Mouse (Mus musculus) hindbrain, postnatal 0 days (tissue): ENCODE data around the gene Hpd. TPM values are rescaled to one million over a fixed set of nuclear protein-coding genes. Genes with fewer than 3 reads are reported as not detected.

Experiments used
- ATAC-seq: fragments of 200-750 bp; cut with Nextera tagmentation; 2 replicates; pipeline ENCODE4 v1.8.0; 2017; ENCODE audit warnings: mild to moderate bottlenecking, moderate TSS enrichment, moderate library complexity
- DNase-seq: peaks from one replicate; pipeline ENCODE4 v3.0.0-alpha.2; 2015; ENCODE audit warnings: low spot score
- H3K27ac ChIP-seq: fragments of 300-500 bp; sonication (generic); 2 replicates; pipeline ENCODE4 v1.5.1; 2014; ENCODE audit warnings: mild to moderate bottlenecking
- H3K27me3 ChIP-seq: fragments of 300-500 bp; sonication (generic); 2 replicates; pipeline ENCODE4 v1.6.1; 2014; ENCODE audit warnings: low read length, mixed read lengths; ENCODE audit not compliant: insufficient read depth
- H3K36me3 ChIP-seq: fragments of 300-500 bp; sonication (generic); 2 replicates; pipeline ENCODE4 v1.6.1; 2014; ENCODE audit warnings: low read length, mixed read lengths; ENCODE audit not compliant: insufficient read depth
- H3K4me1 ChIP-seq: fragments of 300-500 bp; sonication (generic); 2 replicates; pipeline ENCODE4 v1.6.1; 2014; ENCODE audit warnings: antibody characterized with exemption, low read length, mixed read lengths; ENCODE audit not compliant: insufficient read depth
- H3K4me2 ChIP-seq: fragments of 300-500 bp; sonication (generic); 2 replicates; pipeline ENCODE4 v1.6.1; 2014; ENCODE audit warnings: low read depth, mild to moderate bottlenecking, low read length, moderate library complexity, mixed read lengths
- H3K4me3 ChIP-seq: fragments of 300-500 bp; sonication (generic); 2 replicates; pipeline ENCODE4 v1.5.1; 2014; ENCODE audit warnings: low read length
- H3K9ac ChIP-seq: fragments of 300-500 bp; sonication (generic); replicated peaks from 2 replicates; pipeline ENCODE4 v1.6.1; 2014; ENCODE audit warnings: mild to moderate bottlenecking, low read length, moderate library complexity, mixed read lengths
- H3K9me3 ChIP-seq: fragments of 300-500 bp; sonication (generic); 2 replicates; pipeline ENCODE4 v1.6.1; 2016; ENCODE audit warnings: low read length, mixed read lengths
- CTCF ChIP-seq: IDR thresholded peaks from 2 replicates; pipeline ENCODE4 v1.5.1; 2016; ENCODE audit warnings: antibody characterized with exemption, control low read depth, low read depth
- WGBS: fragments of 180-500 bp; shearing (Covaris S2); extraction: QIAGEN DNeasy Blood & Tissue Kit; methylation state at CpG from one replicate; pipeline ENCODE4 v1.1.7; 2014; 5-methylcytosine and 5-hydroxymethylcytosine counted together
- polyA plus RNA-seq: library from polyadenylated mRNA; unstranded; fragments of >200 nt; fragmentation: Nextera tagmentation; extraction: Ambion mirVana; gene quantifications from 2 replicates; pipeline ENCODE4 v1.2.1, GENCODE M21; 2015
- total RNA-seq: library from RNA; depleted of rRNA; stranded (reverse); fragments of >200 nt; gene quantifications from 2 replicates; pipeline ENCODE4 v1.2.3, GENCODE M21; 2014

Hpd gene
- total and polyA plus RNA-seq, 2 experiments from 2014 or later: not detected

DNA sequence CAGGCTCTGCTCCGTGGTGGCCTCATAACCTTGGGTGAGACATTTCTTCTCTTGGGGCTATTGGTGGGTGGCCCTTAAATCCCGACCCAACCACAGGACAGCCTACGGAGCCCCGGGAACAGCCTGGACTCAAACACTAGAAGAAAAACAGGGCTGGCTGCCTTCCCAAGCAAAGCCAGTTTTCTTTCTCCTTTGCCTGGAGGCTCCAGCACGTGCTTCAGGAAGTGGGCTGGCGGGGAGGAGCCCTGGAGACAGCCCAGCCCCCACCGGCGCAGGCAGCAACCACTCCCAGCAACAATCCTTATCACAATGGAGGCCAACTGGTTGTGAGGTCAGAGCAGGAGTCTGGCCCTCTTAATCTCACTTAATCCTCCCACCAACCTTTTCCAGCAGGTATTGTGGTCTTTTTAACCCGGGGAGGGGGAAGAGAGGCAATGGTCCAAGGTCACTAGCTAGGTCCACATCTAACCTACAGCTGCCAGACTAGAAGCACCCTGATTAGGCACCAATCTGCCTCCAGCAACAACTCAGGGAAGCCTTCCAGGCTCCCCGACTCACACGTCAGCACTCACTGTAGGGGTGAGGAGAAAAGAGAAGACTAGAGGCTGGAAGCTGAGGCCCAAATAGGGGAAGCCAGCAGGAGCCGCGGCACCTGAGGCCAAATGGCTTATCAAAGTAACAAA, 46.0 kb downstream of the Hpd start:
- Histone ChIP-seq H3K36me3 (no peaks in the 10 kb centered on the region), H3K27ac (peak overlapping the region; percentile 100), H3K9ac (peak overlapping the region; percentile 96), H3K9me3 (no peaks in the 10 kb centered on the region), H3K4me2 (peak overlapping the region; percentile 99), H3K4me1 (peaks cover 59% of the 10 kb centered on the region), H3K27me3 (no peaks in the 10 kb centered on the region), H3K4me3 (peak overlapping the region; percentile 78)
- no peak for TF ChIP-seq CTCF
- peak; percentile 13 for ATAC-seq
- DNase-seq: peak; percentile 88
- under 1% methylated on average over 13 of the region's 13 CpGs for WGBS

DNA sequence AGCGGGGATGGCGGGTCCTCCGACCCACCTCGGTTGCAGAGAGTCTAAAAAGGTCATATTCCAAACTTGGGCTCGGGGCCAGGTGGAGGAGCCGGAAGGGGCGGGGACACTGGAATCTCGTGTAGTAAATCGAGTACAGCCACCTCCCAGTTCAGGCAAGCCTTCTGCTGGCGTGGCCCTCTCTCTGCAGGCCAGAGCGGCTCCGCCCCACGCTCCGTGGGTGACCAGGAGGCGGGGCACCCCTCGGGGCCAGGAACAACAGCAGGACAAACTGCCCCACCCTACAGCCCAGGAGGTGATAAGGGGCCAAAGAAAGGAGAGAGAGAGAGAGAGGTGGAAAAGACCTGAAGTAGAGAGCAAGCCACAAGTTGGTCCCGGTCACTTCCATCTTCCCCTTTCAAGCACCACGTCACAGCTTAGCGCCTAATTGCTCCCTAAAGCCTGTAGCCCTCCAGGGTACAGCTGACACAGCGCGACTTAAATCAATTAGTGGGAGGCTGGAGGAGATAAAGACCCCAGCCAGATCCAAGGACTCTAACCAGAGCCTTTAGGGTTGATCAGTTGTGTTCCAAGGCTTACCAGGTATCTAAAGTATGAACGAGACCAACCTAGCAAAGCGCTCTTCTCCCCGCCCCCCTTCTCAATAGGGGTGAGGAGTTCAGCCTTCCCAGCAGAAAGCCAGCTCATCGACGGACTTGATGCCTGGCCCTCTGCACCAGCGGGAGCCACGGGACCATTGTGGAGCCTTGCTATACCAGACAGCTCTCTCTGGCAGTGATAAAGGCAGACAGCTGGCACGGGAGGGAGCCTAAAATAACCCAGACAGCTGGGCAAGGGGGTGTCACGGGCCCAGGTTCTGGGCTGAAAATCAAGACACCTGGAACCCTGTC, 46.8 kb downstream of the Hpd start:
- TF ChIP-seq CTCF: no peak
- Histone ChIP-seq H3K9ac (peak overlapping the region; percentile 96), H3K27me3 (no peaks in the 10 kb centered on the region), H3K4me1 (peaks cover 59% of the 10 kb centered on the region), H3K4me2 (peak overlapping the region; percentile 99), H3K9me3 (no peaks in the 10 kb centered on the region), H3K27ac (peak overlapping the region; percentile 100), H3K36me3 (no peaks in the 10 kb centered on the region), H3K4me3 (peak overlapping the region; percentile 78)
- ATAC-seq: peak; percentile 2
- 3% methylated on average over 30 of the region's 30 CpGs for WGBS
- peak; percentile 72 for DNase-seq

DNA sequence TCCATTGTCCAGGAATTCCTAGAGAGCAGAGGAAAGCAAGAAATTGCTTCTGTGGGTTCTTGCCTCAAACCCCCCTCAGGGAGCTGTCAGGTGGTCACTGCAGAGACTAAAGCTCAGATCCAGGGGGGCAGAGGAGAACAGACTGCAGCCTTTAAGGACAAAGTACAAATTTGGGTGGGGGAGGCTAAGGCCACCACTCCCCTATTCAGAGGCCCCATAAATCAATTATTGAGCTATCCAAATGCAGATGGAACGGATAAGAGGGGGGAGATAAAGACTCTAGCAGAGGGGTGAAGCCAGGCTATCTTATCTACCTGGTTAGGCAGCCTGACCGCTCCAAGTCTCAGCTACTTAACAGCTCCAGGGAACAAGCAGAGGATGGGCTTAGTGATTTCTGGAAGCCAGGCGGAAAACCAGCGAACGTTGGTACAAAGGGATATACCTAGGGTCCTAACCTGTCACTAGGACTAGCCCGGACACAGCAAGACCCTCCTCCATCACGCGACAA, 47.6 kb downstream of the Hpd start:
- 17% methylated on average over 8 of the region's 8 CpGs for WGBS
- no peaks in the 10 kb centered on the region for H3K27me3 ChIP-seq
- H3K9ac ChIP-seq: peak overlapping the region; percentile 96
- H3K36me3 ChIP-seq: no peaks in the 10 kb centered on the region
- no peak for TF ChIP-seq CTCF
- peak overlapping the region; percentile 78 for H3K4me3 ChIP-seq
- no peak for ATAC-seq
- peaks cover 59% of the 10 kb centered on the region for H3K4me1 ChIP-seq
- no peak for DNase-seq
- no peaks in the 10 kb centered on the region for H3K9me3 ChIP-seq
- H3K27ac ChIP-seq: peak overlapping the region; percentile 100; the same call in 1 of the 2 replicates
- peak overlapping the region; percentile 99 for H3K4me2 ChIP-seq

DNA sequence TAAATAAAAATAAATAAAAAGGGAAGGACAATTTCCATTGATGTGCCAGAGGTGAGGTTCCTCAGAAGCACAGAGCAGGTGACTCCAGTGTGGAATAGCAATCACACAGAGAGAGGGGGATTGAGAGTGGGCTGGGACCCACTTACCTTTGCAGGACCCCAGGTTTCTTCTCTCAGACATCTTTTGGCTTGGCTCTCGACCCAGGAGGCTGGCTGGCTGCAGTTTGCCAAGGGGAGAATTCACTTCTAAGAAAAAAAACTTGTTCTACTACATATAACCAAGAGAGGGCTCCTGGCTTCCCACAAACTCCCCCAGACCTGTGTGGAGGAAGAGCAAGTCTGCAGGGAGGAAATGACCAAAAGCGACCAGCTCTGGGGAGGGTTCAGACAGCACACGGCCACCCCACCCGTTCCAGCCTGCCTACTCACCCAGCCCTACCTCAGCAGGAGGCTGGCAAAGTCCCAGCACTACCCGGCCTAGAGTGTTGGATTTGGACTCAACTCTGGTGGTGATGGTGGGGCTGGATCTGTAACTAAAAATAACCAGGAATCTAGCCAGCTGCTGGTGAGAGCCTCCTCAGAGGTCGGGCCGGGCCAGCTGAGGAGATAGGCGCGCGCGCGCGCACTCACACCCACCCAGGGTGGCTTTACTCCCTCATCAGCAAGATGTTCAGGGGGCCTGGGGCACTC, 48.2 kb downstream of the Hpd start:
- Histone ChIP-seq H3K27ac (peak overlapping the region; percentile 100), H3K27me3 (no peaks in the 10 kb centered on the region), H3K9me3 (no peaks in the 10 kb centered on the region), H3K4me3 (peak overlapping the region; percentile 78; the same call in 1 of the 2 replicates), H3K4me1 (peaks cover 59% of the 10 kb centered on the region), H3K4me2 (peak overlapping the region; percentile 99), H3K9ac (peak overlapping the region; percentile 96), H3K36me3 (no peaks in the 10 kb centered on the region; the same call in 1 of the 2 replicates)
- ATAC-seq (no peak), DNase-seq (peak; percentile 49)
- no peak for TF ChIP-seq CTCF
- 10% methylated on average over 13 of the region's 13 CpGs for WGBS

DNA sequence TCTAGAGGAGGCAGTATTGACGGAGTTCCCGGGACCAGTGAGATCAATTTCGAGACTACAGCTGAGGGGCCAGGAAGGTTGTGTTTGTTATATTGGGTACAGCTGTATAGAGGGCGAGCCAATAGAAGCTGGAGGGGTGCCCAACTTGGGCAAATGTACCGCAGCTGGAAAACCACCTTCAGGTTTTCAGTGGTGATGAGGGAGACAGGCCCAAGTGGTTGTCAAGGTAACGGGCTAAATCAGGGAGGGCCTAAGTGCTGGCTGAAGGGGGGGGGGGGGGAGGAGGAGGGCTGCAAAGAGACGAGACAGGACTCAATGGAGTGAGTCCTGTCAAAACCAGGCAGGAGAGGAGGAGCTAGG, 48.8 kb downstream of the Hpd start:
- WGBS: 9% methylated on average over 7 of the region's 7 CpGs
- Histone ChIP-seq H3K9ac (no peak overlapping the region), H3K4me1 (peaks cover 59% of the 10 kb centered on the region), H3K36me3 (no peaks in the 10 kb centered on the region; the same call in 1 of the 2 replicates), H3K9me3 (no peaks in the 10 kb centered on the region), H3K27ac (peak overlapping the region; percentile 100), H3K4me2 (peak overlapping the region; percentile 99), H3K27me3 (no peaks in the 10 kb centered on the region), H3K4me3 (no peak overlapping the region)
- DNase-seq (peak; percentile 50), ATAC-seq (no peak)
- no peak for TF ChIP-seq CTCF

DNA sequence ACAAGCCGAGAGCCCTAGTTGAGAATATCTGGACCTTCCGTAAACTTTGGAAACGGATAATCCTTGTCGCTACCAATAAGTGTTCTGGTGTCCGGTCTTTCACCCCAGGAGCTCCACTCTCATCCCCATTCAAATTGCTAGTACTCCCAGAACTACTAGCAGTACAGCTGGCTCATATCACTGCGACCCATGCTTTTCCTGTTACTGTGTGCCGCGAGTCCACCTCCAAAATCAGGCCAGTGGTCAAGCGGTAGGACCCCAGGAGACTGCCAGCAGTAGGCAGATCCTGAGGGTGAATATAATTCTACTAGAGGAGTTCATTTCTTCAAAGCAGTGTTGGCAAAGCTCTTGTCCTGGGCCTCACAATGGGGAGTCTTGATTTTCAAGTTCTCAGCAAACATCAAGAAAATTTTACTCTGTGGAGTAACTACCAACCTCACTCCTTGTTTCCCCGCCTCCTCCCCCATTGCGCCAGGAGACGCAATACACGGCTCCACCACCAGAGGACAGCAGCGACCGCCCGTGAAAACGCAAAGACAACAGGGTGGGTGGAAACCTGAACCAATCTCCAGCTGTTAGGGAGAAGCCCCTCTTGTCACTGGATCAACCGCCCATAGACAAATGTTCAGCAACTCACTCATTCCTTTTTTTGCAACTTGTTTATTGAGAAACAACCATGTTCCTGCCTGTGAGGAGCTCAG, 49.3 kb downstream of the Hpd start:
- H3K9me3 ChIP-seq: no peaks in the 10 kb centered on the region
- H3K36me3 ChIP-seq: no peaks in the 10 kb centered on the region; the same call in 1 of the 2 replicates
- DNase-seq: peak; percentile 86
- peak; percentile 98 for TF ChIP-seq CTCF
- 18% methylated on average over 18 of the region's 18 CpGs for WGBS
- no peak overlapping the region for H3K9ac ChIP-seq
- peak overlapping the region; percentile 39; the same call in 1 of the 2 replicates for H3K4me3 ChIP-seq
- peak overlapping the region; percentile 100 for H3K27ac ChIP-seq
- peaks cover 56% of the 10 kb centered on the region for H3K4me1 ChIP-seq
- no peaks in the 10 kb centered on the region for H3K27me3 ChIP-seq
- peak; percentile 10; the same call in 1 of the 2 replicates for ATAC-seq
- peak overlapping the region; percentile 99 for H3K4me2 ChIP-seq
